Mouse (Mus musculus): Measurements from ENCODE around the gene Dync1i2.

- TF ChIP-seq CTCF (IDR thresholded peaks at IDR 0.05; ENCODE audit: low read depth) = no peak
- no peak for TF ChIP-seq EP300 (IDR thresholded peaks at IDR 0.05; ENCODE audit: low read depth)
These were observed 34.3 kb upstream of the Dync1i2 start for GRCm38 (mm10) chr2:71177250-71177615.
